Mouse (Mus musculus) intestine, embryonic 16.5 days (tissue): ENCODE measurements at regions not wholly inside any gene's neighbourhood (a gene's known extent, or its start where the extent isn't known, plus 50 kb on each side); places are given as distances from the start of the nearest gene placed in this dataset.

Experiments used
- ATAC-seq: fragments of 200-750 bp; cut with Nextera tagmentation; 2 replicates; pipeline ENCODE4 v1.8.0; 2017; ENCODE audit warnings: moderate TSS enrichment, moderate library complexity
- H3K27ac ChIP-seq: fragments of 300-500 bp; sonication (generic); 2 replicates; pipeline ENCODE4 v1.5.1; 2014; ENCODE audit warnings: mild to moderate bottlenecking, low read length
- H3K27me3 ChIP-seq: fragments of 300-500 bp; sonication (generic); replicated peaks from 2 replicates; pipeline ENCODE4 v1.6.1; 2014; ENCODE audit warnings: low read length, control low read depth, mixed read lengths; ENCODE audit not compliant: control insufficient read depth, insufficient read depth
- H3K36me3 ChIP-seq: fragments of 300-500 bp; sonication (generic); 2 replicates; pipeline ENCODE4 v1.6.1; 2014; ENCODE audit warnings: low read length, control low read depth; ENCODE audit not compliant: control insufficient read depth, insufficient read depth
- H3K4me1 ChIP-seq: fragments of 300-500 bp; sonication (generic); 2 replicates; pipeline ENCODE4 v1.6.1; 2014; ENCODE audit warnings: low read length, control low read depth, mixed read lengths; ENCODE audit not compliant: control insufficient read depth, insufficient read depth
- H3K4me2 ChIP-seq: fragments of 300-500 bp; sonication (generic); 2 replicates; pipeline ENCODE4 v1.6.1; 2014; ENCODE audit warnings: low read depth, low read length, control low read depth
- H3K4me3 ChIP-seq: fragments of 300-500 bp; sonication (generic); 2 replicates; pipeline ENCODE4 v1.5.1; 2014; ENCODE audit warnings: mild to moderate bottlenecking, low read length
- H3K9ac ChIP-seq: fragments of 300-500 bp; sonication (generic); 2 replicates; pipeline ENCODE4 v1.6.1; 2014; ENCODE audit warnings: low read depth, low read length
- H3K9me3 ChIP-seq: fragments of 300-500 bp; sonication (generic); 2 replicates; pipeline ENCODE4 v1.6.1; 2016; ENCODE audit warnings: low read length, control low read depth; ENCODE audit not compliant: control insufficient read depth
- WGBS: fragments of 180-500 bp; shearing (Covaris S2); extraction: QIAGEN DNeasy Blood & Tissue Kit; methylation state at CpG from one replicate; pipeline ENCODE4 v1.1.7; 2014; 5-methylcytosine and 5-hydroxymethylcytosine counted together

DNA sequence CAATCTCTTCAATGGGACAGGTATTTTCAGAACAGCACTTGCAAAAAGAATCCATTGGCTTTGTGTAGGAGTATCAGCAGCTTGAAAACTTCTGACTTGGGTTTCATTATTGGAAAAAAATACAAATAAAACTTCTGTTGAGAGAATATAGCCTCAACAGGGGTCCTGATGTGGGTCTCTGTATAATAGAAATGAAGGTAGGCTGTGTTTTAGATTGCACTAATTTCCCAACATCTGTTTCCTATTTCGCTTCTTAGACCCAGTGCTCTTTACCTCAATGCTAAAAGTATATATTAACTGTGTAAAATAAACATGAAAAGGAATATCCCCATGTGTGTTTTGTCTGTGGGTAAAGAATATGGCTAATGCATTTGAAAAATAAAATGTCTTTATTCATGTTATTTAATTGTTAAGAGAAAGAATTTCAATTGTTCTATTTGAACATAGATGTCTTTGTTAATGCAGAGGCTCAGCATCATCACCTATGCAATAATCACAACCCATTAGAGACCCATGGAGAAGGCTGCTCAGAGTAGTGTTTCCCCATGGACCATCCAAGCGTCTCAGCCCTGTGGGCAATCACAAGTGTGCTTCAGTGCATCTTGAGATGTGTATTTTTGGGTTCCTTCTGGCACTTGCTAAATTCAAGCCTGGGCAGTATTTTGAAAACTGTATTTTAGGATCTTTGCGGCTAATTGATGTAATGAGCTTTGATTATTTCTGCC is 272.4 kb upstream of the Alcam start:
- no peaks in the 10 kb centered on the region for H3K4me1 ChIP-seq
- H3K9me3 ChIP-seq = no peaks in the 10 kb centered on the region
- H3K9ac ChIP-seq = no peak overlapping the region
- ATAC-seq = no peak
- no peak overlapping the region for H3K4me3 ChIP-seq
- no peaks in the 10 kb centered on the region for H3K36me3 ChIP-seq
- no peak overlapping the region for H3K27ac ChIP-seq
- H3K4me2 ChIP-seq = no peak overlapping the region
- 92% methylated on average over 3 of the region's 3 CpGs for WGBS
- H3K27me3 ChIP-seq = no peaks in the 10 kb centered on the region

DNA sequence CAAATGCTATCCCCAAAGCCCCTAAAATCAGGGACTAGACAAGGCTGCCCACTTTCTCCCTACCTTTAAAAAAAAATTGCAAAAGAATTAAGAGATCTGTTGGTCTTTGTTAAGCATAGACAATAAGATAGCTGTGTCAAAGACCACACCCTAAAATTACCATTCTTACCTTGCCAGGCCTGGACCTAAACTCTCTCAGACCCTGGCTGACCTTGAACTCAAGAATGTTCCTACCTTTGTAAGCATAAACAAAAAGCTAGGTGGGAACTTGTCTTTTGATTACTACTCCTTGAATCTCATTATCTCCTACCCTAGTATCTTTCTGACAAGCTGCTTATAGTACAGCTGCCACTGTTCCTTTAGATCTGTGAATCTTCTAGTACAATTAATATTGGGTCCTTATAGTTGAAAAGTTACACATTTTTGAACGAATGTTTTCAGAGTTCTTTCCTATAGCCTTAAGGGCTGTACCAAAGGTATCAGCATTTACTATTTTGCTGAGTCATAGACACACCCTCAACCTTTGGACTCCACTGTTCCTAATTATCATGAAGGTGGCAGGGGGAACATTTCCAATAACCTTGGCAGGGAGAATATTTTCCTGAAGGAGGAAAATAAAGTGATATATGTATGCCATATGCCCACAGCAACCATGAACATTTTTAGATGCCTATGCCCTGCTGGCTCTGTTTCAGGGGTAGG is 264.5 kb upstream of the Alcam start:
- Histone ChIP-seq H3K9ac (no peak overlapping the region), H3K4me1 (no peaks in the 10 kb centered on the region), H3K27ac (no peak overlapping the region), H3K36me3 (no peaks in the 10 kb centered on the region), H3K9me3 (no peaks in the 10 kb centered on the region), H3K4me2 (no peak overlapping the region), H3K4me3 (no peak overlapping the region), H3K27me3 (no peaks in the 10 kb centered on the region)
- ATAC-seq = no peak
- WGBS = 77% methylated on average over 1 of the region's 1 CpGs

DNA sequence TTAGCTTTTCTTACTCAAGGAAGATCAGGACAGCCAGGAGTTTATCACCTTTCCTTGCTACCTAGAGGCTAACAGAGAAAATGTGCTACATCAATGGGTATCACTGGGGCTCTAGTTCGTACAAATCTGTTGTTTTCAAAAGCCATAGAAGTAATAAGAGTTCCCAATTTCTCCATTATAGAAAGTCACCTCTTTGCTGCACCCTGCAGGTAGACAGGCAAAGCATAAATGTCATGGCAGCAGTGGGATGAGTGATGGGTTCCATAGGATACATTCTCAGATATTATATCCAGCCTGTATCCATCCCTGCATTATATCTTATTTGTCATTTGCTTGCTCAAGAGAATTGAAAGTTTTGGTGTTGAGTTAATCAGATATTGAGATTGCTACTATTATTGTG is 236.4 kb upstream of the Alcam start:
- H3K27ac ChIP-seq = no peak overlapping the region
- 83% methylated on average over 1 of the region's 1 CpGs for WGBS
- H3K9ac ChIP-seq = no peak overlapping the region
- H3K27me3 ChIP-seq = no peaks in the 10 kb centered on the region
- no peak for ATAC-seq
- H3K4me3 ChIP-seq = no peak overlapping the region
- H3K4me2 ChIP-seq = no peak overlapping the region
- H3K36me3 ChIP-seq = no peaks in the 10 kb centered on the region
- H3K9me3 ChIP-seq = no peaks in the 10 kb centered on the region
- no peaks in the 10 kb centered on the region for H3K4me1 ChIP-seq

DNA sequence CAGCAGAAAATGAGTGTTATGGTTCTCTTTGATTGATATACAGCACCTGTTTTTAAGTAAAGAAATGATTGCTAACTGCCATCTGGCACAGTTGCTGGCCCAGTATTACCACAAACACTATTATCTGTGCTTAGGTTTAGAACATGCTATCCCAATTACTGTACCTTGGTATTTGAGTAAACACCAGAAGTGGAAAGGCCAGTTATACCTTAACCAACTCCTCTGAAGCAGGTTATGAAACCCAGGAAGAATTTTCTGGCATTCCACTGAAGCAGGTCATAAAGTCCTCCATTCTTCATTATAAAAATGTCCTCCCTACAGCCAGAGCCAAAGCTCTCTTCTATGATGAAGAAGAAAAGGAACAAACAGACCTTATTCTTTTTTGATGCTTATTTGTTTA is 201.0 kb upstream of the Alcam start:
- Histone ChIP-seq H3K27me3 (no peaks in the 10 kb centered on the region), H3K4me2 (no peak overlapping the region), H3K4me3 (no peak overlapping the region), H3K9ac (no peak overlapping the region), H3K27ac (no peak overlapping the region), H3K4me1 (no peaks in the 10 kb centered on the region), H3K9me3 (no peaks in the 10 kb centered on the region), H3K36me3 (no peaks in the 10 kb centered on the region)
- 0 out of 2 replicates have a peak, but pooled peaks have one; percentile 40 for ATAC-seq
